Mouse (Mus musculus) lung, postnatal 0 days (tissue): ENCODE measurements at regions not wholly inside any gene's neighbourhood (a gene's known extent, or its start where the extent isn't known, plus 50 kb on each side); places are given as distances from the start of the nearest gene placed in this dataset.

Experiments used
- ATAC-seq: fragments of 200-750 bp; cut with Nextera tagmentation; 2 replicates; pipeline ENCODE4 v1.8.0; 2017; ENCODE audit warnings: moderate library complexity
- DNase-seq: peaks from one replicate; pipeline ENCODE4 v3.0.0-alpha.2; 2016; ENCODE audit warnings: low spot score
- H3K27ac ChIP-seq: fragments of 300-500 bp; sonication (generic); 2 replicates; pipeline ENCODE4 v1.5.1; 2014; ENCODE audit warnings: antibody characterized with exemption, mild to moderate bottlenecking, low read length, mixed read lengths
- H3K27me3 ChIP-seq: fragments of 300-500 bp; sonication (generic); replicated peaks from 2 replicates; pipeline ENCODE4 v1.6.1; 2014; ENCODE audit warnings: low read length, mixed read lengths; ENCODE audit not compliant: insufficient read depth
- H3K36me3 ChIP-seq: fragments of 300-500 bp; sonication (generic); 2 replicates; pipeline ENCODE4 v1.6.1; 2014; ENCODE audit warnings: low read length, mixed read lengths; ENCODE audit not compliant: insufficient read depth
- H3K4me1 ChIP-seq: fragments of 300-500 bp; sonication (generic); 2 replicates; pipeline ENCODE4 v1.6.1; 2014; ENCODE audit warnings: antibody characterized with exemption, low read depth, low read length, mixed read lengths; ENCODE audit not compliant: insufficient read depth
- H3K4me2 ChIP-seq: fragments of 300-500 bp; sonication (generic); replicated peaks from 2 replicates; pipeline ENCODE4 v1.6.1; 2014; ENCODE audit warnings: low read depth, mild to moderate bottlenecking, low read length, moderate library complexity, mixed read lengths
- H3K4me3 ChIP-seq: fragments of 300-500 bp; sonication (generic); 2 replicates; pipeline ENCODE4 v1.5.1; 2014; ENCODE audit warnings: low read depth, low read length
- H3K9ac ChIP-seq: fragments of 300-500 bp; sonication (generic); replicated peaks from 2 replicates; pipeline ENCODE4 v1.6.1; 2014; ENCODE audit warnings: low read depth, mild to moderate bottlenecking
- H3K9me3 ChIP-seq: fragments of 300-500 bp; sonication (generic); 2 replicates; pipeline ENCODE4 v1.6.1; 2016; ENCODE audit warnings: low read length, mixed read lengths
- CTCF ChIP-seq: IDR thresholded peaks from 2 replicates; pipeline ENCODE4 v1.5.1; 2016; ENCODE audit warnings: antibody characterized with exemption, mild to moderate bottlenecking
- EP300 ChIP-seq: IDR thresholded peaks from 2 replicates; pipeline ENCODE4 v1.6.1; 2016; ENCODE audit warnings: antibody characterized with exemption, mild to moderate bottlenecking, control low read depth
- WGBS: fragments of 180-500 bp; shearing (Covaris S2); extraction: QIAGEN DNeasy Blood & Tissue Kit; methylation state at CpG from one replicate; pipeline ENCODE4 v1.1.7; 2014; 5-methylcytosine and 5-hydroxymethylcytosine counted together

DNA sequence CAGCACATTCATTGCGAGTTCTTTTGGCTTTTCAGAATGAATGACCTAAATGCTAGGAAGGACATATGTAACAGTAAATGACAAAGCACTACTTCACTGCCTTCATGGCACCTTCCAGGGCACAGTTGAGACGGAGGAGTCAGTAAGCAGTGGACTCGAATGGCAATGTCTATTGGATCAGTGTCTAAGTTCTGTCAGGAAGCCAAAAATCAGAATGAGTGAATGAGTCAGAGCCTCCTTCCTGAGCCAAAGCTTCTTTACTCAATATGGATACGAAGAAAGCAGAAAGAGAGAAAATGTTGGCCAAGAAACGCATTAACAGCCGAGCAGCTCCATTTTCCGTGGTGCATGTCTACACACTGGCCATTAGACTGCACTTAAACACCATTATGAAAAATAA lies 268.3 kb downstream of the Elavl2 start:
- Histone ChIP-seq H3K4me3 (no peak overlapping the region), H3K9me3 (no peaks in the 10 kb centered on the region), H3K27me3 (no peaks in the 10 kb centered on the region), H3K9ac (no peak overlapping the region), H3K27ac (no peak overlapping the region), H3K4me2 (no peak overlapping the region), H3K4me1 (no peaks in the 10 kb centered on the region), H3K36me3 (no peaks in the 10 kb centered on the region)
- TF ChIP-seq EP300 (no peak), CTCF (no peak)
- DNase-seq (no peak), ATAC-seq (no peak)
- WGBS, result 80% methylated on average over 7 of the region's 7 CpGs

DNA sequence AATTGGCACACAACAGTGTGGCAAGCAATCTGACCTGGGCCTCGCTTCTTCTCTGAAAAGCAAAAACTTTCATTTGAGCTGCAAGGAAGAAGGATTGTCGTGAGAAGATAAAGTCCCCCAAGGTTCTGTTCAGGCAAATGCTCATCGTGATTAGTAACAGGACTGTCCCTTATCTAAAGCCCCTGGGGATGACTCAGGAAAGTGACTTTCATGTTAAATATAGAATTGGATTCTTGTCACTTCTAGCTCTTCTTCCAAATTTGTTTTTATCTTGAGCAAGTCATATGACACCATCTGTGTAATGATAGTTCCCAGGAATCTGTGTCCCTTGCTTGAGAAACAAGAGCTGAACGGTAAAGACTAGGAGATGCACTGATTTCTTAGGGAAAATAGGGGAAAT lies 280.3 kb downstream of the Elavl2 start:
- H3K9ac ChIP-seq, result no peak overlapping the region
- H3K4me3 ChIP-seq, result no peak overlapping the region
- H3K4me2 ChIP-seq, result no peak overlapping the region
- DNase-seq, result no peak
- H3K36me3 ChIP-seq, result no peaks in the 10 kb centered on the region
- no peak overlapping the region for H3K27ac ChIP-seq
- H3K9me3 ChIP-seq, result no peaks in the 10 kb centered on the region
- no peaks in the 10 kb centered on the region for H3K4me1 ChIP-seq
- WGBS, result 54% methylated on average over 4 of the region's 4 CpGs
- no peak for TF ChIP-seq EP300
- no peak for TF ChIP-seq CTCF
- ATAC-seq, result no peak
- H3K27me3 ChIP-seq, result no peaks in the 10 kb centered on the region

DNA sequence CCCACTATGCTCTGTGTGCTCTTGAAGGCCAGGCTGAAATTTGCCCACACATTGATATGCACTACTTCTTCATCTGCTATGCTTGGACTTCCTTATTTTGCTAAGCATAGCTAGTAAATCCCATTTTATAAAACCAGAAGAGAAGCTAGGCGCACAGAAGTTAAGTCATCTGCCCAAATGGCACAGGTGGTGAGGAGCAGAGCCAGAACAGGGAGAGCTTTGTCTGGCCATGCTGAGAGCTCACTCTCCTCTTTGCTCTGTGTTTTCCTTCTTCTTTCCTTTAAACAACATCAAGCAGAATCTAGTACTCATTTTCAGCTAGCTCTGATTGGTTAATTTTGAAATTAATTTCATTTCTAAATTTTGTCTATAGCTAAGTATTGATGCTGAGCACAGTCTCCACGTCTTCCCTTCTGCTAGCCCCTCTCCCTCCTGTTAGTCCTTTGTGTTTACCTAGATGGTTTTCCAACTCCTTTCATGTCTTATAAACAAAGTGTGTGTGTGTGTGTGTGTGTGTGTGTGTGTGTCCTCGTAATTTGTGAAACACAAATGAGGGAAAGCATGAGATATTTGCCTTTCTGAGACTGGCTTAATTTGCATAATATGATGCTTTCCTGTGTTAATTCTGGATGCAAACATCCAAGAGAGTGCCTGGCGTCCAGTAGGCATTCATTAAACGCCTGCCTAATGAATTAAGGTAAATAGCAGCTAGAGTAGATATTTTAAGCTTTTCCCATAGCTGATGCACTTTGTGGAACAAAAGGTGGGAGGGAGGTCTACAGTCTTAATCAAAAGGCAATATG lies 283.6 kb downstream of the Elavl2 start:
- no peaks in the 10 kb centered on the region for H3K9me3 ChIP-seq
- H3K4me2 ChIP-seq, result no peak overlapping the region
- TF ChIP-seq EP300 (no peak), CTCF (no peak)
- H3K9ac ChIP-seq, result no peak overlapping the region
- H3K4me1 ChIP-seq, result no peaks in the 10 kb centered on the region
- no peak overlapping the region for H3K4me3 ChIP-seq
- H3K27me3 ChIP-seq, result no peaks in the 10 kb centered on the region
- WGBS, result 62% methylated on average over 5 of the region's 5 CpGs
- H3K36me3 ChIP-seq, result no peaks in the 10 kb centered on the region
- DNase-seq (no peak), ATAC-seq (no peak)
- H3K27ac ChIP-seq, result no peak overlapping the region

DNA sequence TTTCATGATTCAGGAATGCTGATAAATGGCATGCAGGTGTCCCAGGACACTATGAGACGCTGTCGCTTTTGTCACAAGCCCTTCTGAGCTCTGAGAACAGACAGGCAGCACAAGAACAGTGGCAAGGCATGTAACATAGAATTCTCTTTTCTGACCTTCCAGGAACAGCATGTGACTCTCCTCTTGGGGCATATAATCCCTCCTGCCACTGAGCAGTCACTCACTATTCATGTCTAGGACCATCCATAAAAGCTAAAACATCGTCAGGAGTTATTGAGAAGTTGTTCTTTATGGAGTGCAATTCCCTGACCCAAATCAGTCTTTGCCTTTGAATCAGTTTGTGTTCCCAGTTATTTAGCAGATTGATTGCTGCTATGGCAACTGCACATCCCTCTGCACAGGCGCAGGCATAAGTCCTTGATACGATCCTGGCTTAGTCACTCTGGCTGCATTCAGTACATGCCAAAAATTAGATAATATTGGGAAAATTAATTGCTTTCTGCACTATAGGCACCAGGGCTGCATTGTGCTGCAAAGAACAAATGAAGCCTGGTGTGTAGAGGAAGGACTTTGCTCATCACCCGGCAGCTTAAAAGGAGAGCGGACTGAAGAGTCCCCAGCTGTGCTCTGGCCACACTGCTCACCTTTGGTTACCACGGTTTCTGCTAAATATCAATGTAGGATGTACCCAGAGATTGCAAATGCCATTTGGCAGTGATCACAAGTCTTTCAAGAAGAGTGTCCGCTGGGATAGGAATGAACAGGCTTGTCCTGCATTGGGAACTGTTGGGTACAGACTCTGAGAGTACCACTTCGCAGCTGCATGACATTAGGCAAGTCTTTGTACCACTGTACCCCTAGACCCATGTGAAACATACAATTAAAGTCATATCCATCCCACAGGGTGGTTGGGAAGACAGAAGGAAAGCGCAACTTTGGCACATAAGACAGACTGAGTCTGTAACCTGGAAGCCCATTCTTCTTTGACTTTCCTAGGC lies 288.6 kb downstream of the Elavl2 start:
- no peaks in the 10 kb centered on the region for H3K9me3 ChIP-seq
- no peak overlapping the region for H3K4me3 ChIP-seq
- H3K36me3 ChIP-seq, result no peaks in the 10 kb centered on the region
- DNase-seq (no peak), ATAC-seq (no peak)
- no peak for TF ChIP-seq CTCF
- TF ChIP-seq EP300, result no peak
- no peak overlapping the region for H3K27ac ChIP-seq
- H3K4me1 ChIP-seq, result no peaks in the 10 kb centered on the region
- H3K4me2 ChIP-seq, result no peak overlapping the region
- 82% methylated on average over 11 of the region's 11 CpGs for WGBS
- no peaks in the 10 kb centered on the region for H3K27me3 ChIP-seq
- no peak overlapping the region for H3K9ac ChIP-seq

DNA sequence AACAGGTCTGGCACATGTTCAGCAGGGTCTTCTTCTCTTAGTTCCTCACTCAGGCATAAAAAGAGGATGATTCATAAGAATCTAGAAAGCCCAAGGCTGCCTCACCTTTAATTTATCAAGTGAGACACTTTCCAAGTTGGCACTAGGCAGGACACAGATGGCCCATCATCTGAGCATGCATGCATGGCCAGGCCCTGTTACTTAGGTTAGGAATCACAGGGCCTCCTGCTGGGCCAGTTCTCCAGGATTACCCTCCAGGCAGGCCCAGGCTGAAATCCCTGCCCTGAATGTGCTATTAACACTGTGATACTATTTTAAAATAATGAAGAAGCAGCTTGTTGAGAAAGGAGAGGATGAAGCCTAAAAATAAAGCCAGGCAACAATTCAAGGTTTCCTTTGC lies 304.5 kb downstream of the Elavl2 start:
- no peak overlapping the region for H3K4me3 ChIP-seq
- H3K27me3 ChIP-seq, result no peaks in the 10 kb centered on the region
- TF ChIP-seq EP300, result no peak
- no peak for TF ChIP-seq CTCF
- H3K9me3 ChIP-seq, result no peaks in the 10 kb centered on the region
- H3K4me2 ChIP-seq, result no peak overlapping the region
- no peak overlapping the region for H3K27ac ChIP-seq
- H3K9ac ChIP-seq, result no peak overlapping the region
- no peaks in the 10 kb centered on the region for H3K36me3 ChIP-seq
- ATAC-seq (no peak), DNase-seq (no peak)
- no peaks in the 10 kb centered on the region for H3K4me1 ChIP-seq

DNA sequence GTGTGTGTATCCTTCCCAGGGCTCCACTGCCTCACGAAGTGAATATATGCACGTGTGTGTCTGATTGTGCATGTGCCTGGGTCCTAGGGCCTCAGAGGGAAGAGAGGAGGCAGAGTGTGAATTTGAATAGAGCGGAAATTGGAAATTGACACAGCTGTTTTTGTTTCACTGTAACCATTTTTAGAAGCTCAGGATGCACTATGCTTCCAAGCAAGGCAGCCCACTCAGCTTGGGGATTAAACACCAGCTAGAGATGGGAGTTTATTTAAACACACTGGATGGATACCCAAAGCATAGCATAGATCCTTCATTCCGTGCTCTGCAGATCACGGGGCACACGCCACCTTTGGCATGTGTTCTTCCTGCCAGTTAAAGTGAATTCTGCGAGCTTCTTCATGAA lies 306.2 kb downstream of the Elavl2 start:
- Histone ChIP-seq H3K36me3 (no peaks in the 10 kb centered on the region), H3K9ac (no peak overlapping the region), H3K27me3 (no peaks in the 10 kb centered on the region), H3K9me3 (no peaks in the 10 kb centered on the region), H3K27ac (no peak overlapping the region), H3K4me3 (no peak overlapping the region), H3K4me2 (no peak overlapping the region), H3K4me1 (no peaks in the 10 kb centered on the region)
- DNase-seq, result no peak
- TF ChIP-seq EP300 (no peak), CTCF (no peak)
- no peak for ATAC-seq
- WGBS, result 81% methylated on average over 7 of the region's 7 CpGs
